Mouse (Mus musculus): Measurements from ENCODE around the gene Aldh1a1. TPM values are rescaled to one million over a fixed set of nuclear protein-coding genes. Genes with fewer than 3 reads are reported as not detected.
"Not testable (repeated sequence)": the region's sequence is repeated elsewhere in the genome, so short reads cannot be mapped to it uniquely, and the experiment has no call there.

Aldh1a1 gene
- polyA plus RNA-seq, 1 experiment from 2014 or later, result 2.8 TPM

DNA sequence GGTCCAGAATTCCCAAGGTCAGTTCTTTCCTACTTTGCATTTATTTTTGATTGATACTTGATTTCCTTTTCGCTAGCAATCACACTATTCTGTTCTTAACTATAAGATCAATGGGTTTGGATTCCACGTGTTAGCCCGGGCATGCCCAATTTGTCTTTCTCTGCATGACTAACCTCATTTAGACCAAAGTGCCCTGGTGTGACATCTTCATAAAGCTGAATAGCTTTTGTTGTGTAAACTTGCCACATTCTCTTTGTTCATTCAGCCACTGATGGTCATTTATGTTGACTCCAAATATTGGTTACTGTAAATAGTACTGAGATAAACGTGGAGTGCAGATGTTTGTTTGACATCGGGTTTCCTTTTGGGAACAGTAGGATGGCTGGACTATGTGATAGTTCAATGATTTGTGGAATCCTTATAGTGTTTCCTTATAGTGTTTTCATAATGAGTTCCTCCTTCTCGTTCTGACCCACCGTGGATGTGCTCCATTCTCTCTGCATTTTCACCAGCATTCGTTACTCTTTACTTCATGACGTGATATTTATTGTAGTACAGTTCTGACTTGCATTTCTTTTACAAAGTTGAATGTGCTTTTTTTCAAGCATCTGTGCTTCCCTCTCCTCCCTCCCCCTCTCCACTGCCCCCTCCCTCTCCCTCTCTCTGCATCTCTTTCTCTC is 14.6 kb downstream of the Aldh1a1 start:
- no peak for ATAC-seq (ENCODE audit: insufficient number of reproducible peaks, insufficient read depth, low FRiP score, low read depth)

DNA sequence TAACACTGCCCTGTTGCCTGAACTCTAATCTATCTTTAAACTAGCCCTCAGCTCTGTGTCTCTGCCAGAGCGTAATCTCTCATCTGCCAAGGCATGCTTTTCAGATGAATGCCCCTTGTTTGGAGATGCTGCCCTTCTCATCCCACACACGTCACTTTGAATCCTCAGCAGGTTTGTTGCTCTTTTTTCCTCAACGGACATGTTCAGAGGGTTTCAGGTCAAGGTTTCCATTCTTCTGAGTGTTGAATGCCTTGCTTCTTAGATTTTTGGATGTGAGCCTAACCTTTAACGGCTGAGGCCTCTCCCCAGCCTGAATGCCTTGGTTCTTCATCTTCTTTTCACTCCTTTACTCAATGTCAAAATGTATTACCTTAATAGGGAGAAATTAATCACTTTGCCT is 16.1 kb downstream of the Aldh1a1 start:
- Histone ChIP-seq H3K4me3 (ENCODE audit: control insufficient read depth in 1 of 2, insufficient read depth in 1 of 2, low read depth in 1 of 2, low read length in 2 of 2) (no peak overlapping the region), H3K9me3 (ENCODE audit: control insufficient read depth, low read length) (no peaks in the 10 kb centered on the region), H3K9ac (ENCODE audit: low read length) (no peak overlapping the region), H3K4me1 (ENCODE audit: control insufficient read depth in 2 of 2, insufficient read depth in 2 of 2, low read length in 2 of 2) (no peaks in the 10 kb centered on the region), H3K4me2 (ENCODE audit: low read length) (no peak overlapping the region), H3K36me3 (ENCODE audit: control insufficient read depth, insufficient read depth, low read length) (no peaks in the 10 kb centered on the region), H3K27me3 (ENCODE audit: control insufficient read depth, insufficient read depth, low read length) (no peaks in the 10 kb centered on the region), H3K27ac (replicated peaks in 1 of 2; ENCODE audit: control insufficient read depth in 1 of 2, insufficient read depth in 1 of 2, low read depth in 2 of 2, low read length in 2 of 2) (no peak overlapping the region)
- ATAC-seq (ENCODE audit: insufficient number of reproducible peaks, insufficient read depth, low FRiP score, low read depth), result no peak
- WGBS, result 51% methylated on average over 4 of the region's 4 CpGs

More for the DNA sequence above, 14.6 kb downstream of the Aldh1a1 start:
- WGBS, result 82% methylated on average over 9 of the region's 9 CpGs
- Histone ChIP-seq H3K27ac (replicated peaks in 1 of 2; ENCODE audit: control insufficient read depth in 1 of 2, insufficient read depth in 1 of 2, low read depth in 2 of 2, low read length in 2 of 2) (no peak overlapping the region), H3K4me3 (ENCODE audit: control insufficient read depth in 1 of 2, insufficient read depth in 1 of 2, low read depth in 1 of 2, low read length in 2 of 2) (no peak overlapping the region), H3K4me1 (ENCODE audit: control insufficient read depth in 2 of 2, insufficient read depth in 2 of 2, low read length in 2 of 2) (no peaks in the 10 kb centered on the region), H3K36me3 (ENCODE audit: control insufficient read depth, insufficient read depth, low read length) (no peaks in the 10 kb centered on the region), H3K9ac (ENCODE audit: low read length) (no peak overlapping the region), H3K27me3 (ENCODE audit: control insufficient read depth, insufficient read depth, low read length) (no peaks in the 10 kb centered on the region), H3K4me2 (ENCODE audit: low read length) (no peak overlapping the region), H3K9me3 (ENCODE audit: control insufficient read depth, low read length) (no peaks in the 10 kb centered on the region)

- Histone ChIP-seq H3K4me2 (ENCODE audit: low read length) (no peak overlapping the region), H3K36me3 (ENCODE audit: control insufficient read depth, insufficient read depth, low read length) (no peaks in the 10 kb centered on the region), H3K4me3 (ENCODE audit: control insufficient read depth in 1 of 2, insufficient read depth in 1 of 2, low read depth in 1 of 2, low read length in 2 of 2) (no peak overlapping the region), H3K9ac (ENCODE audit: low read length) (no peak overlapping the region), H3K4me1 (ENCODE audit: control insufficient read depth in 2 of 2, insufficient read depth in 2 of 2, low read length in 2 of 2) (no peaks in the 10 kb centered on the region), H3K27ac (replicated peaks in 1 of 2; ENCODE audit: control insufficient read depth in 1 of 2, insufficient read depth in 1 of 2, low read depth in 2 of 2, low read length in 2 of 2) (no peak overlapping the region), H3K27me3 (ENCODE audit: control insufficient read depth, insufficient read depth, low read length) (no peaks in the 10 kb centered on the region), H3K9me3 (ENCODE audit: control insufficient read depth, low read length) (no peaks in the 10 kb centered on the region)
- no peak for ATAC-seq (ENCODE audit: insufficient number of reproducible peaks, insufficient read depth, low FRiP score, low read depth)
- WGBS, result 73% methylated on average over 2 of the region's 2 CpGs
These were observed 19.5 kb downstream of the Aldh1a1 start for GRCm38 (mm10) chr19:20511971-20512370.

DNA sequence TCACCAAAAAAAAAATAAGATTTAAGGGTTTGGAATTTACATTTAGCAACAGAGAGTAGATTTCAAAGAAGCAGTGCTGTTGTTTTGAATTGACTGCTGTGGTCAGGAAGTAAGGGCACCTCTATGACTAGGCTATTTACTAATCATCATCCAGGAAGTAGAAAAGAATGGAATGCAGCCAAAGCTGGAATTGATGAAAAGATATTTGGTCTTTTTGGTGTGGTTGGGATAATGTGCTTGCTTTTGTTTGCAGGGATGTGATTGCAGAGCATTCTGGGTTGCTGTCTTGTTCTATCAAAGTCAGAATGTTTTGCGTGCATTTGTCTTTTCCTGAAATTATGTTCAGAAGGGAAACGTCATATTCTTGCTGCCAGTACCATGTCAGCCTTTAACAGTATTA is 20.7 kb downstream of the Aldh1a1 start:
- Histone ChIP-seq H3K9ac (ENCODE audit: low read length) (no peak overlapping the region), H3K4me1 (ENCODE audit: control insufficient read depth in 2 of 2, insufficient read depth in 2 of 2, low read length in 2 of 2) (no peaks in the 10 kb centered on the region), H3K4me2 (ENCODE audit: low read length) (no peak overlapping the region), H3K27me3 (ENCODE audit: control insufficient read depth, insufficient read depth, low read length) (no peaks in the 10 kb centered on the region), H3K9me3 (ENCODE audit: control insufficient read depth, low read length) (no peaks in the 10 kb centered on the region), H3K27ac (replicated peaks in 1 of 2; ENCODE audit: control insufficient read depth in 1 of 2, insufficient read depth in 1 of 2, low read depth in 2 of 2, low read length in 2 of 2) (no peak overlapping the region), H3K4me3 (ENCODE audit: control insufficient read depth in 1 of 2, insufficient read depth in 1 of 2, low read depth in 1 of 2, low read length in 2 of 2) (no peak overlapping the region), H3K36me3 (ENCODE audit: control insufficient read depth, insufficient read depth, low read length) (no peaks in the 10 kb centered on the region)
- no peak for ATAC-seq (ENCODE audit: insufficient number of reproducible peaks, insufficient read depth, low FRiP score, low read depth)
- WGBS, result 83% methylated on average over 2 of the region's 2 CpGs

- H3K4me3 ChIP-seq (ENCODE audit: control insufficient read depth in 1 of 2, insufficient read depth in 1 of 2, low read depth in 1 of 2, low read length in 2 of 2), result no peak overlapping the region
- no peak for ATAC-seq (ENCODE audit: insufficient number of reproducible peaks, insufficient read depth, low FRiP score, low read depth)
- H3K9me3 ChIP-seq (ENCODE audit: control insufficient read depth, low read length), result no peaks in the 10 kb centered on the region
- H3K4me1 ChIP-seq (ENCODE audit: control insufficient read depth in 2 of 2, insufficient read depth in 2 of 2, low read length in 2 of 2), result no peaks in the 10 kb centered on the region
- no peak overlapping the region for H3K9ac ChIP-seq (ENCODE audit: low read length)
- WGBS, result 64% methylated on average over 6 of the region's 6 CpGs
- no peaks in the 10 kb centered on the region for H3K36me3 ChIP-seq (ENCODE audit: control insufficient read depth, insufficient read depth, low read length)
- no peaks in the 10 kb centered on the region for H3K27me3 ChIP-seq (ENCODE audit: control insufficient read depth, insufficient read depth, low read length)
- no peak overlapping the region for H3K27ac ChIP-seq (replicated peaks in 1 of 2; ENCODE audit: control insufficient read depth in 1 of 2, insufficient read depth in 1 of 2, low read depth in 2 of 2, low read length in 2 of 2)
- no peak overlapping the region for H3K4me2 ChIP-seq (ENCODE audit: low read length)
These were observed 21.3 kb downstream of the Aldh1a1 start for GRCm38 (mm10) chr19:20513688-20514361.

DNA sequence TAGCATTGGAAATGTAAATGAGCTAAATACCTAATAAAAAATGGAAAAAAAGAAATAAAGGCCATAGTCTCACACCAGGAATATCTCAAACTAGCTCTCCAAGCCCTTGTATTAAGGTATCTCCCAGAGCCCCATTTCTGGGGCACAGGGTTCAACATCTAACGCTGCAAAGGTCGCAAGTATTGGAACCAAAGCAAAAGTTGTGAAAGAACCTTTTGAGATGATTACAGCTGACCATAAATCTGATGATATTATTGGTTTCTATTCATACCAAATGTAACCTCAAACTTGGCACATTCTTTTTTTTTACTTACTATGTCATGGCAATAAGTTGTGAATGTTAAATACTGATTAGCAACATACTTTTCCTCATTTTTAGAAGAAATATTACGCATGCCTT is 24.0 kb downstream of the Aldh1a1 start:
- WGBS, result 90% methylated on average over 3 of the region's 3 CpGs
- no peaks in the 10 kb centered on the region for H3K4me1 ChIP-seq (ENCODE audit: control insufficient read depth in 2 of 2, insufficient read depth in 2 of 2, low read length in 2 of 2)

GRCm38 (mm10) chr19:20529156-20529555 is 36.6 kb downstream of the Aldh1a1 start:
- 78% methylated on average over 11 of the region's 11 CpGs for WGBS
- ATAC-seq (ENCODE audit: insufficient number of reproducible peaks, insufficient read depth, low FRiP score, low read depth), result not testable (repeated sequence)

More for the DNA sequence above, 24.0 kb downstream of the Aldh1a1 start:
- no peak for ATAC-seq (ENCODE audit: insufficient number of reproducible peaks, insufficient read depth, low FRiP score, low read depth)
- no peaks in the 10 kb centered on the region for H3K27me3 ChIP-seq (ENCODE audit: control insufficient read depth, insufficient read depth, low read length)
- no peak overlapping the region for H3K4me3 ChIP-seq (ENCODE audit: control insufficient read depth in 1 of 2, insufficient read depth in 1 of 2, low read depth in 1 of 2, low read length in 2 of 2)
- H3K9me3 ChIP-seq (ENCODE audit: control insufficient read depth, low read length), result no peaks in the 10 kb centered on the region
- no peaks in the 10 kb centered on the region for H3K36me3 ChIP-seq (ENCODE audit: control insufficient read depth, insufficient read depth, low read length)
- no peak overlapping the region for H3K27ac ChIP-seq (replicated peaks in 1 of 2; ENCODE audit: control insufficient read depth in 1 of 2, insufficient read depth in 1 of 2, low read depth in 2 of 2, low read length in 2 of 2)
- no peak overlapping the region for H3K4me2 ChIP-seq (ENCODE audit: low read length)
- no peak overlapping the region for H3K9ac ChIP-seq (ENCODE audit: low read length)

More at GRCm38 (mm10) chr19:20529156-20529555, 36.6 kb downstream of the Aldh1a1 start:
- H3K4me3 ChIP-seq (ENCODE audit: control insufficient read depth in 1 of 2, insufficient read depth in 1 of 2, low read depth in 1 of 2, low read length in 2 of 2); H3K9me3 ChIP-seq (ENCODE audit: control insufficient read depth, low read length); H3K27me3 ChIP-seq (ENCODE audit: control insufficient read depth, insufficient read depth, low read length); H3K36me3 ChIP-seq (ENCODE audit: control insufficient read depth, insufficient read depth, low read length); H3K27ac ChIP-seq (replicated peaks in 1 of 2; ENCODE audit: control insufficient read depth in 1 of 2, insufficient read depth in 1 of 2, low read depth in 2 of 2, low read length in 2 of 2); H3K4me2 ChIP-seq (ENCODE audit: low read length); H3K9ac ChIP-seq (ENCODE audit: low read length); H3K4me1 ChIP-seq (ENCODE audit: control insufficient read depth in 2 of 2, insufficient read depth in 2 of 2, low read length in 2 of 2): not testable (repeated sequence)

Measured in heart, embryonic 14.5 days (tissue).